Mouse (Mus musculus) small intestine, adult 2 months (tissue): Measurements from ENCODE around the gene Cnnm4.

Experiments used
- CTCF ChIP-seq: fragments of 200-500 bp; IDR thresholded peaks from 2 replicates; pipeline ENCODE4 v1.5.1; 2012; ENCODE audit warnings: low read depth, mild to moderate bottlenecking, control low read depth, inconsistent platforms, low read length, moderate library complexity, mixed read lengths; ENCODE audit not compliant: insufficient replicate concordance, insufficient read length; ENCODE audit errors: extremely low read depth
- POLR2A ChIP-seq: fragments of 200-500 bp; IDR thresholded peaks from 2 replicates; pipeline ENCODE4 v1.6.1; 2012; ENCODE audit warnings: low read depth, mild to moderate bottlenecking, control low read depth, inconsistent platforms, low read length, moderate library complexity

GRCm38 (mm10) chr1:36435071-36435470 is 36.3 kb upstream of the Cnnm4 start:
- TF ChIP-seq CTCF (no peak), POLR2A (no peak)
